Mouse (Mus musculus) limb, embryonic 15.5 days (tissue): ENCODE data around the gene Shisa5. TPM values are rescaled to one million over a fixed set of nuclear protein-coding genes. Genes with fewer than 3 reads are reported as not detected.

Source experiments
- ATAC-seq: fragments of 200-750 bp; cut with Nextera tagmentation; 2 replicates; pipeline ENCODE4 v1.8.0; 2017; ENCODE audit warnings: low read depth, moderate TSS enrichment; ENCODE audit not compliant: insufficient number of reproducible peaks, low FRiP score, low TSS enrichment
- H3K27ac ChIP-seq: fragments of 300-500 bp; sonication (generic); 2 replicates; pipeline ENCODE4 v1.5.1; 2015; ENCODE audit warnings: moderate library complexity, mild to moderate bottlenecking, inconsistent platforms
- H3K27me3 ChIP-seq: fragments of 300-500 bp; sonication (generic); 2 replicates; pipeline ENCODE4 v1.6.1; 2015; ENCODE audit warnings: inconsistent platforms
- H3K36me3 ChIP-seq: fragments of 300-500 bp; sonication (generic); 2 replicates; pipeline ENCODE4 v1.6.1; 2015; ENCODE audit warnings: inconsistent platforms
- H3K4me1 ChIP-seq: fragments of 300-500 bp; sonication (generic); 2 replicates; pipeline ENCODE4 v1.6.1; 2015; ENCODE audit warnings: inconsistent platforms
- H3K4me2 ChIP-seq: fragments of 300-500 bp; sonication (generic); 2 replicates; pipeline ENCODE4 v1.6.1; 2015; ENCODE audit warnings: mild to moderate bottlenecking, inconsistent platforms
- H3K4me3 ChIP-seq: fragments of 300-500 bp; sonication (generic); 2 replicates; pipeline ENCODE4 v1.5.1; 2015; ENCODE audit warnings: mild to moderate bottlenecking, inconsistent platforms
- H3K9ac ChIP-seq: fragments of 300-500 bp; sonication (generic); 2 replicates; pipeline ENCODE4 v1.6.1; 2015; ENCODE audit warnings: inconsistent platforms
- H3K9me3 ChIP-seq: fragments of 300-500 bp; sonication (generic); 2 replicates; pipeline ENCODE4 v1.6.1; 2016; ENCODE audit warnings: inconsistent platforms
- WGBS: fragments of 180-500 bp; shearing (Covaris S2); methylation state at CpG from one replicate; pipeline ENCODE4 v1.1.7; 2015; 5-methylcytosine and 5-hydroxymethylcytosine counted together
- polyA plus RNA-seq: library from polyadenylated mRNA; unstranded; fragments of >200 nt; fragmentation: Nextera tagmentation; extraction: Ambion mirVana; gene quantifications from 2 replicates; pipeline ENCODE4 v1.2.1, GENCODE M21; 2015

The Shisa5 gene
- polyA plus RNA-seq = 108 and 123 TPM in 2 replicates

GRCm38 (mm10) chr9:109038086-109038895 lies at the start of gene Shisa5:
TSS of gene Shisa5 (plus strand) at chr9:109038565.
- WGBS = under 1% methylated on average over 33 of the region's 40 CpGs
- ATAC-seq = peak; percentile 89

GRCm38 (mm10) chr9:108989802-108990461 lies 48.4 kb upstream of the Shisa5 start:
- H3K4me2 ChIP-seq = peak overlapping the region; percentile 8; the same call in 1 of the 2 replicates

More at GRCm38 (mm10) chr9:109038086-109038895, at the start of gene Shisa5:
- Histone ChIP-seq H3K36me3 (no peaks in the 10 kb centered on the region), H3K27ac (peak within 1 kb of the TSS; percentile 83), H3K9ac (peak within 1 kb of the TSS; percentile 84), H3K4me3 (peak within 1 kb of the TSS; percentile 69), H3K4me2 (peak within 1 kb of the TSS; percentile 71), H3K9me3 (no peaks in the 10 kb centered on the region), H3K4me1 (peaks cover 31% of the 10 kb centered on the region), H3K27me3 (no peaks in the 10 kb centered on the region)

GRCm38 (mm10) chr9:108990462-108990820 lies 47.9 kb upstream of the Shisa5 start:
- Histone ChIP-seq H3K27me3 (no peaks in the 10 kb centered on the region), H3K4me3 (no peak overlapping the region), H3K9ac (no peak overlapping the region), H3K9me3 (no peaks in the 10 kb centered on the region), H3K4me2 (peak overlapping the region; percentile 8; the same call in 1 of the 2 replicates), H3K36me3 (no peaks in the 10 kb centered on the region), H3K4me1 (peaks cover 42% of the 10 kb centered on the region), H3K27ac (peak overlapping the region; percentile 91)
- ATAC-seq = no peak
- 31% methylated on average over 7 of the region's 7 CpGs for WGBS

More at GRCm38 (mm10) chr9:108989802-108990461, 48.4 kb upstream of the Shisa5 start:
- H3K36me3 ChIP-seq = no peaks in the 10 kb centered on the region
- peaks cover 42% of the 10 kb centered on the region for H3K4me1 ChIP-seq
- peak overlapping the region; percentile 91 for H3K27ac ChIP-seq
- H3K27me3 ChIP-seq = no peaks in the 10 kb centered on the region
- no peak for ATAC-seq
- no peaks in the 10 kb centered on the region for H3K9me3 ChIP-seq
- WGBS = 58% methylated on average over 4 of the region's 4 CpGs
- H3K9ac ChIP-seq = no peak overlapping the region
- H3K4me3 ChIP-seq = no peak overlapping the region

- no peaks in the 10 kb centered on the region for H3K36me3 ChIP-seq
- H3K9me3 ChIP-seq = no peaks in the 10 kb centered on the region
- peak within 1 kb of the TSS; percentile 48 for H3K4me3 ChIP-seq
- H3K27ac ChIP-seq = peak within 1 kb of the TSS; percentile 91
- H3K4me2 ChIP-seq = peak within 1 kb of the TSS; percentile 76
- WGBS = under 1% methylated on average over 31 of the region's 31 CpGs
- H3K27me3 ChIP-seq = no peaks in the 10 kb centered on the region
- H3K9ac ChIP-seq = peak within 1 kb of the TSS; percentile 39
- peaks cover 42% of the 10 kb centered on the region for H3K4me1 ChIP-seq
- peak; percentile 93 for ATAC-seq
Measured at GRCm38 (mm10) chr9:108991428-108992084, 46.8 kb upstream of the Shisa5 start, which contains the start of gene Pfkfb4. TSS of gene Pfkfb4 (plus strand) at chr9:108991778.

GRCm38 (mm10) chr9:108992085-108992469 lies 46.3 kb upstream of the Shisa5 start:
- Histone ChIP-seq H3K4me1 (peaks cover 42% of the 10 kb centered on the region), H3K27me3 (no peaks in the 10 kb centered on the region), H3K27ac (peak overlapping the region; percentile 19; the same call in 1 of the 2 replicates), H3K4me2 (peak overlapping the region; percentile 76), H3K36me3 (no peaks in the 10 kb centered on the region), H3K9me3 (no peaks in the 10 kb centered on the region), H3K9ac (peak overlapping the region; percentile 39), H3K4me3 (peak overlapping the region; percentile 48)
- WGBS = 9% methylated on average over 18 of the region's 18 CpGs
- no peak for ATAC-seq

- ATAC-seq = no peak
- Histone ChIP-seq H3K4me2 (peak overlapping the region; percentile 76; the same call in 1 of the 2 replicates), H3K4me3 (peak overlapping the region; percentile 48), H3K27ac (no peak overlapping the region), H3K9ac (no peak overlapping the region), H3K27me3 (no peaks in the 10 kb centered on the region), H3K4me1 (peaks cover 38% of the 10 kb centered on the region), H3K9me3 (no peaks in the 10 kb centered on the region), H3K36me3 (no peaks in the 10 kb centered on the region)
- 72% methylated on average over 9 of the region's 9 CpGs for WGBS
Measured at GRCm38 (mm10) chr9:108992620-108993361, 45.6 kb upstream of the Shisa5 start.

- no peak overlapping the region for H3K4me3 ChIP-seq
- H3K4me2 ChIP-seq = no peak overlapping the region
- no peak overlapping the region for H3K9ac ChIP-seq
- H3K9me3 ChIP-seq = no peaks in the 10 kb centered on the region
- H3K4me1 ChIP-seq = peaks cover 10% of the 10 kb centered on the region
- H3K36me3 ChIP-seq = no peaks in the 10 kb centered on the region
- H3K27me3 ChIP-seq = no peaks in the 10 kb centered on the region
- no peak overlapping the region for H3K27ac ChIP-seq
- WGBS = 72% methylated on average over 9 of the region's 9 CpGs
- no peak for ATAC-seq
Measured at GRCm38 (mm10) chr9:108996411-108996810, 42.0 kb upstream of the Shisa5 start.

GRCm38 (mm10) chr9:108998287-108999166 lies 39.8 kb upstream of the Shisa5 start:
- no peak overlapping the region for H3K27ac ChIP-seq
- ATAC-seq = no peak
- H3K36me3 ChIP-seq = no peaks in the 10 kb centered on the region
- H3K9ac ChIP-seq = no peak overlapping the region
- WGBS = 74% methylated on average over 19 of the region's 19 CpGs
- no peaks in the 10 kb centered on the region for H3K9me3 ChIP-seq
- no peaks in the 10 kb centered on the region for H3K27me3 ChIP-seq
- H3K4me3 ChIP-seq = no peak overlapping the region
- no peak overlapping the region for H3K4me2 ChIP-seq
- H3K4me1 ChIP-seq = 0 out of 2 replicates have a peak, but pooled peaks cover 2% of the 10 kb centered on the region

- H3K27me3 ChIP-seq = no peaks in the 10 kb centered on the region
- 0 out of 2 replicates have a peak, but pooled peaks cover under 1% of the 10 kb centered on the region for H3K4me1 ChIP-seq
- H3K36me3 ChIP-seq = no peaks in the 10 kb centered on the region
- no peaks in the 10 kb centered on the region for H3K9me3 ChIP-seq
- no peak overlapping the region for H3K4me2 ChIP-seq
- no peak overlapping the region for H3K4me3 ChIP-seq
- WGBS = 82% methylated on average over 4 of the region's 4 CpGs
- no peak overlapping the region for H3K27ac ChIP-seq
- ATAC-seq = no peak; the same call in 1 of the 2 replicates
- H3K9ac ChIP-seq = no peak overlapping the region
Measured at GRCm38 (mm10) chr9:108999167-108999526, 39.2 kb upstream of the Shisa5 start.

- no peak for ATAC-seq
- 5% methylated on average over 3 of the region's 3 CpGs for WGBS
Measured at GRCm38 (mm10) chr9:109000726-109001125, 37.6 kb upstream of the Shisa5 start.

More at GRCm38 (mm10) chr9:109000726-109001125, 37.6 kb upstream of the Shisa5 start:
- Histone ChIP-seq H3K9ac (no peak overlapping the region), H3K4me1 (no peaks in the 10 kb centered on the region), H3K4me2 (no peak overlapping the region), H3K27ac (no peak overlapping the region), H3K4me3 (no peak overlapping the region), H3K27me3 (no peaks in the 10 kb centered on the region), H3K36me3 (no peaks in the 10 kb centered on the region), H3K9me3 (no peaks in the 10 kb centered on the region)
